Mouse (Mus musculus): ENCODE data around the gene Nyap1. TPM values are rescaled to one million over a fixed set of nuclear protein-coding genes. Genes with fewer than 3 reads are reported as not detected.

Gene Nyap1
- polyA plus RNA-seq (2012; rRNA removed): 1.2 and 1.6 TPM in 2 replicates

GRCm38 (mm10) chr5:137741023-137741931 lies at the start of gene Nyap1:
Nyap1 (minus strand) TSS chr5:137741607.

GRCm38 (mm10) chr5:137787151-137787928 lies 45.9 kb upstream of the Nyap1 start, which contains the start of the genes Mepce and Zcwpw1:
Mepce (minus strand) TSS chr5:137787655.
Zcwpw1 (plus strand) TSS chr5:137787798.

GRCm38 (mm10) chr5:137778635-137779034 lies 37.2 kb upstream of the Nyap1 start, which contains the start of gene Ppp1r35:
Ppp1r35 (plus strand) TSS chr5:137778849.

GRCm38 (mm10) chr5:137745214-137746171 lies 4.1 kb upstream of the Nyap1 start, which contains the start of gene Tsc22d4:
Tsc22d4 (plus strand) TSS chr5:137745730.

GRCm38 (mm10) chr5:137684294-137685123 lies 56.9 kb downstream of the Nyap1 start, which contains the start of gene Agfg2:
Agfg2 (minus strand) TSS chr5:137684726.

Other genes with a start within 250 kb of the Nyap1 start
- gene Pop7, start 239.1 kb downstream of the Nyap1 start, polyA plus RNA-seq (2012; rRNA removed): 16.7 and 18.2 TPM in 2 replicates
- 5.3 and 7.3 TPM in 2 replicates for gene Gigyf1, start 223.1 kb downstream of the Nyap1 start, polyA plus RNA-seq (2012; rRNA removed)
- gene Epo, start 208.4 kb downstream of the Nyap1 start, polyA plus RNA-seq (2012; rRNA removed): 0.21 and 0.31 TPM in 2 replicates
- 221 and 236 TPM in 2 replicates for gene Gnb2, start 208.1 kb downstream of the Nyap1 start, polyA plus RNA-seq (2012; rRNA removed)
- gene Actl6b, start 188.1 kb downstream of the Nyap1 start, polyA plus RNA-seq (2012; rRNA removed): 0.03 TPM in 1 of 2 replicates, not detected in the other
- 93.7 and 104 TPM in 2 replicates for gene Tfr2, start 171.8 kb downstream of the Nyap1 start, polyA plus RNA-seq (2012; rRNA removed)
- gene Mospd3, start 140.5 kb downstream of the Nyap1 start, polyA plus RNA-seq (2012; rRNA removed): 21.8 and 24.5 TPM in 2 replicates
- gene Pcolce, start 127.8 kb downstream of the Nyap1 start, polyA plus RNA-seq (2012; rRNA removed): 15.0 and 17.2 TPM in 2 replicates
- gene Fbxo24, start 112.6 kb downstream of the Nyap1 start, polyA plus RNA-seq (2012; rRNA removed): 0.06 and 0.07 TPM in 2 replicates
- gene Lrch4, start 112.5 kb downstream of the Nyap1 start, polyA plus RNA-seq (2012; rRNA removed): 14.4 and 18.0 TPM in 2 replicates
- gene Gm20605, start 112.4 kb downstream of the Nyap1 start, polyA plus RNA-seq (2012; rRNA removed): 4.7 and 6.0 TPM in 2 replicates
- gene Sap25, start 100.3 kb downstream of the Nyap1 start, polyA plus RNA-seq (2012; rRNA removed): 17.2 and 17.3 TPM in 2 replicates
- gene Irs3, start 95.9 kb downstream of the Nyap1 start, polyA plus RNA-seq (2012; rRNA removed): 0.05 and 0.07 TPM in 2 replicates
- gene Agfg2, start 56.9 kb downstream of the Nyap1 start, polyA plus RNA-seq (2012; rRNA removed): 19.2 and 20.4 TPM in 2 replicates
- gene Tsc22d4, start 4.1 kb upstream of the Nyap1 start, polyA plus RNA-seq (2012; rRNA removed): 25.1 and 29.8 TPM in 2 replicates
- gene Ppp1r35, start 37.2 kb upstream of the Nyap1 start, polyA plus RNA-seq (2012; rRNA removed): 17.8 and 17.9 TPM in 2 replicates
- gene Mepce, start 46.0 kb upstream of the Nyap1 start, polyA plus RNA-seq (2012; rRNA removed): 11.2 and 11.4 TPM in 2 replicates
- gene Zcwpw1, start 46.2 kb upstream of the Nyap1 start, polyA plus RNA-seq (2012; rRNA removed): 2.7 and 3.0 TPM in 2 replicates
- 8.3 and 9.1 TPM in 2 replicates for gene Pilra, start 94.7 kb upstream of the Nyap1 start, polyA plus RNA-seq (2012; rRNA removed)
- gene Pilrb1, start 116.5 kb upstream of the Nyap1 start, polyA plus RNA-seq (2012; rRNA removed): 10.7 and 12.0 TPM in 2 replicates
- 13.2 and 13.6 TPM in 2 replicates for gene Pilrb2, start 130.2 kb upstream of the Nyap1 start, polyA plus RNA-seq (2012; rRNA removed)
- gene Cyp3a13, start 180.0 kb upstream of the Nyap1 start, polyA plus RNA-seq (2012; rRNA removed): 17.9 and 21.6 TPM in 2 replicates
- gene Gjc3, start 221.5 kb upstream of the Nyap1 start, polyA plus RNA-seq (2012; rRNA removed): 0.30 and 0.49 TPM in 2 replicates
- 584 and 631 TPM in 2 replicates for gene Azgp1, start 239.9 kb upstream of the Nyap1 start, polyA plus RNA-seq (2012; rRNA removed)